In the genomic region with DNA sequence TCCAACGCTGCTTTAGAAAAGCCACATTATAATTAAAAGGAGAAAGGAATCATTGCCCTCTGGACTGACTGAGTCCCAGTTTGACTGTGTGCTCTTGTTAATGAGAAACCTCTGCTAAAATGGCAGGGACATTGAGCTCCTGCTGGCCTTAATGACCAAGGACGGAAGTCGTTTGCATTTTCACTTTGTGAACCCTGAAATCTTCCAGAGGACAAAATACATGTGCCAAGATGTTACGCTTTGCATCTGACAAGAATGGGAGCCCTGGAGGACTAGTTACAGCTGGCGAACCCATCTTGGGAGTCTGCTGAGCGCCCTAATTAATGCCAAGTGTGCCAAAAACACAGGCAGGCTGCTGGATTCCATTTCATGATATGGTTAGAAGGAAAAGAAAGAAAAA, we compare ENCODE assay signal across 20 mouse cellular contexts.
A peak's percentile ranks its signal among the peaks of the same experiment; 100 is the strongest.
DNase-seq lines count a peak whose midpoint lies in the region; ATAC-seq and TF ChIP-seq lines count a peak whose summit lies in the region.
"Had no signal": no experiment of that assay in that cellular context is flagged by ENCODE, and none has a peak within 500 bp of the region (broad histone marks: within the 10 kb centered on the region; RNA-seq: fewer than 3 reads in every experiment).

No protein-coding gene starts in this region.

- no peaks in the 10 kb centered on the region for H3K9me3 ChIP-seq in forebrain, embryonic 14.5 days (replicated peaks; ENCODE audit: control insufficient read depth, low read length)
- no peaks in the 10 kb centered on the region for H3K9me3 ChIP-seq in forebrain, embryonic 13.5 days (replicated peaks)
- no peaks in the 10 kb centered on the region for H3K9me3 ChIP-seq in embryonic facial prominence, embryonic 13.5 days
- no peaks in the 10 kb centered on the region for H3K9me3 ChIP-seq in limb, embryonic 11.5 days (ENCODE audit: control insufficient read depth, low read length)
- H3K9me3 ChIP-seq: heart, embryonic 10.5 days; limb, embryonic 15.5 days had no signal

- no peak overlapping the region for H3K4me2 ChIP-seq in forebrain, embryonic 14.5 days (ENCODE audit: low read length)
- no peak overlapping the region for H3K4me2 ChIP-seq in forebrain, embryonic 13.5 days
- H3K4me2 ChIP-seq in embryonic facial prominence, embryonic 13.5 days: peak overlapping the region; percentile 12; the same call in 1 of the 2 replicates
- H3K4me2 ChIP-seq in limb, embryonic 11.5 days (ENCODE audit: low read depth, severe bottlenecking): no peak overlapping the region
- H3K4me2 ChIP-seq: limb, embryonic 15.5 days had no signal

- DNase-seq in forebrain, embryonic 14.5 days (ENCODE audit: low spot score): peak; percentile 62
- peak; percentile 19 for DNase-seq in layer of hippocampus, adult 11-12 months (ENCODE audit: low spot score)
- DNase-seq in layer of hippocampus, postnatal 10 days (ENCODE audit: low spot score in 2 of 2): no peak
- peak; percentile 37 for DNase-seq in limb, embryonic 11.5 days (ENCODE audit: low spot score)
- DNase-seq in gastrocnemius, postnatal 36 days: no peak
- DNase-seq in thymus, adult 2 months: no peak
- DNase-seq: adrenal gland, postnatal 36 days; cerebellum, adult 11 months; cerebellum, postnatal 25 days; gastrocnemius, postnatal 14 days; heart, postnatal 14 days; lung, adult 2 months had no signal

- H3K27ac ChIP-seq in forebrain, embryonic 14.5 days (ENCODE audit: low read depth, low read length): no peak overlapping the region
- H3K27ac ChIP-seq in forebrain, embryonic 13.5 days: no peak overlapping the region
- no peak overlapping the region for H3K27ac ChIP-seq in embryonic facial prominence, embryonic 13.5 days
- no peak overlapping the region for H3K27ac ChIP-seq in limb, embryonic 11.5 days (replicated peaks; ENCODE audit: low read depth, low read length)
- no peak overlapping the region for H3K27ac ChIP-seq in thymus, adult 2 months (ENCODE audit: control insufficient read depth, insufficient read depth, low read length)
- H3K27ac ChIP-seq: heart, embryonic 10.5 days; limb, embryonic 15.5 days had no signal

- intact Hi-C loops in gastrocnemius, postnatal 36 days (cut with DNase I): no loop called here

- no peak for ATAC-seq in forebrain, embryonic 14.5 days
- no peak for ATAC-seq in forebrain, embryonic 13.5 days
- ATAC-seq in embryonic facial prominence, embryonic 13.5 days (ENCODE audit: insufficient number of reproducible peaks, insufficient read depth, low FRiP score, low TSS enrichment, low read depth): no peak
- ATAC-seq in limb, embryonic 11.5 days (ENCODE audit: insufficient number of reproducible peaks, low FRiP score, low TSS enrichment, low read depth): no peak
- ATAC-seq: activated CD4-positive, CD25-positive, alpha-beta regulatory T cell, adult 4 months; forebrain, embryonic 16.5 days; inflammation-experienced regulatory T-cells, adult 6 months; midbrain, embryonic 16.5 days had no signal

- no peak for TF ChIP-seq CTCF in thymus, adult 2 months (IDR thresholded peaks at IDR 0.05; ENCODE audit: borderline replicate concordance, control insufficient read depth, extremely low read depth, insufficient read depth, low read length, poor library complexity)

- H3K4me3 ChIP-seq in forebrain, embryonic 14.5 days (ENCODE audit: low read depth, low read length): no peak overlapping the region
- H3K4me3 ChIP-seq in forebrain, embryonic 13.5 days: no peak overlapping the region
- no peak overlapping the region for H3K4me3 ChIP-seq in embryonic facial prominence, embryonic 13.5 days
- no peak overlapping the region for H3K4me3 ChIP-seq in limb, embryonic 11.5 days (ENCODE audit: low read depth, low read length)
- H3K4me3 ChIP-seq in thymus, adult 2 months (ENCODE audit: control insufficient read depth, insufficient read depth, low read length): no peak overlapping the region
- H3K4me3 ChIP-seq: heart, embryonic 10.5 days; limb, embryonic 15.5 days had no signal

- no peak for TF ChIP-seq POLR2A in thymus, adult 2 months (IDR thresholded peaks at IDR 0.05; ENCODE audit: control insufficient read depth, extremely low read depth, insufficient read depth, low read length, poor library complexity)

- H3K4me1 ChIP-seq in forebrain, embryonic 14.5 days (ENCODE audit: control insufficient read depth, insufficient read depth, low read length): peaks cover 4% of the 10 kb centered on the region; the same call in 1 of the 2 replicates
- 0 out of 2 replicates have a peak, but pooled peaks cover 4% of the 10 kb centered on the region for H3K4me1 ChIP-seq in forebrain, embryonic 13.5 days
- H3K4me1 ChIP-seq in embryonic facial prominence, embryonic 13.5 days: peaks cover 9% of the 10 kb centered on the region
- no peaks in the 10 kb centered on the region for H3K4me1 ChIP-seq in limb, embryonic 11.5 days (ENCODE audit: control insufficient read depth, insufficient read depth, low read length)
- H3K4me1 ChIP-seq in thymus, adult 2 months (replicated peaks; ENCODE audit: control insufficient read depth, insufficient read depth, low read length): no peaks in the 10 kb centered on the region
- H3K4me1 ChIP-seq: heart, embryonic 10.5 days; limb, embryonic 15.5 days had no signal

- WGBS in forebrain, embryonic 14.5 days: 23% methylated on average over 6 of the region's 6 CpGs
- WGBS in forebrain, embryonic 13.5 days: 39% methylated on average over 6 of the region's 6 CpGs
- WGBS in embryonic facial prominence, embryonic 13.5 days: 25% methylated on average over 6 of the region's 6 CpGs
- WGBS in limb, embryonic 11.5 days: 25% methylated on average over 6 of the region's 6 CpGs
- WGBS in thymus, adult 2 months: 87% methylated on average over 6 of the region's 6 CpGs

- no peaks in the 10 kb centered on the region for H3K36me3 ChIP-seq in forebrain, embryonic 14.5 days (ENCODE audit: control insufficient read depth, insufficient read depth, low read length)
- no peaks in the 10 kb centered on the region for H3K36me3 ChIP-seq in forebrain, embryonic 13.5 days (ENCODE audit: poor library complexity, severe bottlenecking)
- H3K36me3 ChIP-seq in embryonic facial prominence, embryonic 13.5 days: no peaks in the 10 kb centered on the region
- no peaks in the 10 kb centered on the region for H3K36me3 ChIP-seq in limb, embryonic 11.5 days (ENCODE audit: control insufficient read depth, insufficient read depth, low read length)
- H3K36me3 ChIP-seq in thymus, adult 2 months (ENCODE audit: control insufficient read depth, insufficient read depth, low read length): no peaks in the 10 kb centered on the region
- H3K36me3 ChIP-seq: heart, embryonic 10.5 days; limb, embryonic 15.5 days had no signal

- no peak overlapping the region for H3K9ac ChIP-seq in forebrain, embryonic 14.5 days (ENCODE audit: low read length)
- H3K9ac ChIP-seq in forebrain, embryonic 13.5 days: no peak overlapping the region
- no peak overlapping the region for H3K9ac ChIP-seq in embryonic facial prominence, embryonic 13.5 days
- no peak overlapping the region for H3K9ac ChIP-seq in limb, embryonic 11.5 days (ENCODE audit: low read length)
- H3K9ac ChIP-seq: limb, embryonic 15.5 days had no signal

- H3K27me3 ChIP-seq in forebrain, embryonic 14.5 days (replicated peaks; ENCODE audit: control insufficient read depth, insufficient read depth, low read length): no peaks in the 10 kb centered on the region
- H3K27me3 ChIP-seq in forebrain, embryonic 13.5 days: no peaks in the 10 kb centered on the region
- H3K27me3 ChIP-seq in embryonic facial prominence, embryonic 13.5 days: no peaks in the 10 kb centered on the region
- no peaks in the 10 kb centered on the region for H3K27me3 ChIP-seq in limb, embryonic 11.5 days (ENCODE audit: control insufficient read depth, insufficient read depth, low read length)
- H3K27me3 ChIP-seq in thymus, adult 2 months (ENCODE audit: control insufficient read depth, insufficient read depth, low read length): no peaks in the 10 kb centered on the region
- H3K27me3 ChIP-seq: limb, embryonic 15.5 days had no signal

Comparison
In these comparisons a context has a peak if more than half of its experiments do, and no peak if none do; other contexts are left out.
1. DNase-seq: peak in forebrain, embryonic 14.5 days (single experiment), layer of hippocampus, adult 11-12 months (single experiment) and limb, embryonic 11.5 days (single experiment); none in layer of hippocampus, postnatal 10 days (0 of 2), gastrocnemius, postnatal 36 days (0 of 2) and thymus, adult 2 months (single experiment).